Mouse (Mus musculus) cerebellum, adult 2 months (tissue): Measurements from ENCODE around the gene Ufd1. TPM values are rescaled to one million over a fixed set of nuclear protein-coding genes. Genes with fewer than 3 reads are reported as not detected.
A peak's percentile ranks its signal among the peaks of the same experiment; 100 is the strongest.

Experiments
- DNase-seq, 2 experiments: peaks; one replicate each; pipeline ENCODE4 v3.0.0; 2021
- H3K27ac ChIP-seq: fragments of 200-500 bp; 2 replicates; pipeline ENCODE4 v1.5.1; 2012; ENCODE audit warnings: low read length, control low read depth, inconsistent platforms; ENCODE audit not compliant: insufficient read depth
- H3K27me3 ChIP-seq: fragments of 200-500 bp; 2 replicates; pipeline ENCODE4 v1.6.1; 2012; ENCODE audit warnings: inconsistent platforms, mild to moderate bottlenecking, low read length, moderate library complexity; ENCODE audit not compliant: control insufficient read depth, insufficient read depth
- H3K4me1 ChIP-seq: fragments of 200-500 bp; 2 replicates; pipeline ENCODE4 v1.6.1; 2011; ENCODE audit warnings: low read length; ENCODE audit not compliant: control insufficient read depth, insufficient read depth
- H3K4me3 ChIP-seq: fragments of 200-500 bp; replicated peaks from 2 replicates; pipeline ENCODE3; 2011; ENCODE audit warnings: mild to moderate bottlenecking, low read depth, low read length, control low read depth; ENCODE audit not compliant: insufficient read depth
- CTCF ChIP-seq: fragments of 200-500 bp; IDR thresholded peaks from 2 replicates; pipeline ENCODE4 v1.5.1; 2011; ENCODE audit warnings: low read depth, mild to moderate bottlenecking, control low read depth, low read length, moderate library complexity, borderline replicate concordance; ENCODE audit not compliant: insufficient read depth
- POLR2A ChIP-seq: fragments of 200-500 bp; IDR thresholded peaks from 2 replicates; pipeline ENCODE4 v1.6.1; 2011; ENCODE audit warnings: low read length, control low read depth, borderline replicate concordance; ENCODE audit not compliant: insufficient read depth
- WGBS: fragments of 180-500 bp; shearing (Covaris S2); methylation state at CpG from one replicate; pipeline ENCODE4 v1.1.7; 2018; 5-methylcytosine and 5-hydroxymethylcytosine counted together
- polyA plus RNA-seq: library from polyadenylated mRNA; depleted of rRNA; stranded (reverse); fragments of >200 nt; gene quantifications from 2 replicates; pipeline ENCODE4 v1.2.3, GENCODE M21; 2012

Ufd1 gene
- polyA plus RNA-seq, 1 experiment, result 100 TPM

DNA sequence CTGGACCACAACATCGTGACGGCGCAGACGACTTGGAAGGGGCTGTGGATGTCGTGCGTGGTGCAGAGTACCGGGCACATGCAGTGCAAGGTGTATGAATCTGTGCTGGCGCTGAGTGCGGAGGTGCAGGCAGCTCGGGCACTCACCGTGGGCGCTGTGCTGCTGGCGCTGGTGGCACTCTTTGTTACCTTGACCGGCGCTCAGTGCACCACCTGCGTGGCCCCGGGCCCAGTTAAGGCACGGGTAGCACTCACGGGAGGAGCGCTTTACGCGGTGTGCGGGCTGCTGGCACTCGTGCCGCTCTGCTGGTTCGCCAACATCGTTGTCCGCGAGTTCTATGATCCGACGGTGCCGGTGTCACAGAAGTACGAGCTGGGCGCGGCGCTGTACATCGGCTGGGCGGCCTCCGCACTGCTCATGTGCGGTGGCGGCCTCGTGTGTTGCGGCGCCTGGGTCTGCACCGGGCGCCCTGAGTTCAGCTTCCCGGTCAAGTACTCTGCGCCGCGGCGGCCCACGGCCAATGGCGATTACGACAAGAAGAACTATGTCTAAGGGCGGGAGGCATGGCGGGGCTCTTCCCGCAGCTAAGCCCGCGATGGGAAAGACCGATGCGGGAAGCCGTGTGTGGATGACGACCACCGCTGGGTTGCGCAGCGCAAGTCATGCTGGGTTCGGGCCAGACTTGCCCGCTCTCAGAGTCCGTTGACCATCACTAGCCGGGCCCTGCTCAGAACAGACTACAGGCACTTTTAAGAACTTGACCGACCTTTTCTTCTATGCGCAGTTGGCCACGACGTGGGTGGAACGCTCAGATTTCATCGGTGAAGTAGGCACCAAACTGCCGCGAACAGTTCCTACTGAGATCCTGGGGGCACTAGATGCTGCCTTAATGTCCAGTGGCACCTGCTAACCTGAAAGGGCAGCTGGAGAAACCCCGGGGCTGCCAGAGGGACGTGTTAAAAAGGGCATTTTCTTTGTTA, 34.2 kb upstream of the Ufd1 start:
- DNase-seq, result no peak
- peak overlapping the region; percentile 14 for H3K4me3 ChIP-seq
- no peaks in the 10 kb centered on the region for H3K27me3 ChIP-seq
- no peak for TF ChIP-seq CTCF
- no peak for TF ChIP-seq POLR2A
- H3K4me1 ChIP-seq, result no peaks in the 10 kb centered on the region
- 2% methylated on average over 80 of the region's 80 CpGs for WGBS
- H3K27ac ChIP-seq, result no peak overlapping the region

- no peak overlapping the region for H3K4me3 ChIP-seq
- DNase-seq, result no peak
- H3K27me3 ChIP-seq, result no peaks in the 10 kb centered on the region
- WGBS, result 64% methylated on average over 2 of the region's 2 CpGs
- TF ChIP-seq POLR2A, result no peak
- no peak for TF ChIP-seq CTCF
- H3K27ac ChIP-seq, result no peak overlapping the region
- no peaks in the 10 kb centered on the region for H3K4me1 ChIP-seq
Observed at GRCm38 (mm10) chr16:18778461-18778860, 33.1 kb upstream of the Ufd1 start.

DNA sequence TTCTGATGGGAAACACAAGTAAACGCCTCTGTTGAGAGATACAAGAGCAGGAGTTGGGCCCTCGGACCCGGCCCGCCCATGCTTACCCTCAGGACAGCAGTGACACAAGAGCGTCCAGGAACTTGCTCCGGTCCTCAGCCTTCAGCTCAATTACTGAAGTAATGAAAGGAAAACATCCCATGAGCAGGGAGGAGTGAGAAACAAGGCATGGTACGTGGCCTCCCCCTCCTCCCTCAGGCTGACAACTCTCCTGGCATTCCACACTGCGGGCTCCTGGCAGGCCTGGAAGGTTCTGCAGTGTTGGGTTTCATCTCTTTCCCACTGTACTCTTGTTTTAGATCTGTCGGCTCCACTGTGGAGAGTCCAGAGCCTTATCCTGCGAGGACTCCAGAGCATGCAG, 29.8 kb upstream of the Ufd1 start:
- H3K27me3 ChIP-seq, result no peaks in the 10 kb centered on the region
- no peak for DNase-seq
- H3K27ac ChIP-seq, result no peak overlapping the region
- 93% methylated on average over 10 of the region's 10 CpGs for WGBS
- TF ChIP-seq CTCF, result no peak
- TF ChIP-seq POLR2A, result no peak
- H3K4me3 ChIP-seq, result no peak overlapping the region
- no peaks in the 10 kb centered on the region for H3K4me1 ChIP-seq

DNA sequence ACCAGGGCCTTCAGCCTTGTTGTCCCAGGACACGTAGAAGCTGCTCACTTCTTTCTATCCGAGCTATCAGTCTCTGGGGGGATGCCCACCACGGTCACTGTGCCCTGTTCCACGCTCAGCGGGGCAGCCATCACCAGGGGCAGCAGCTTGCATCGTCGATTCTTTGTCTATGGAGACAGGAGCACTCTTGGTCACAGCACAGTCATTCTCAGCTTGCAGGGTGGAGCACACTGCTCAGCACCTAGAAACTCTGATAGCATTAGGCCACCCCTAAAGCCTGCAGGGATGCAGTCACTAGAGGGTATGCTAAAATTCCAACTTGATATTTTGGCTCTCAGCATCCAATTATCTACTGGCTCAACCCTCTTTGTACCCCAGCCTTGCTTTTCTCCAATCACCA, 26.6 kb upstream of the Ufd1 start:
- no peak for DNase-seq
- Histone ChIP-seq H3K4me3 (no peak overlapping the region), H3K27me3 (no peaks in the 10 kb centered on the region), H3K27ac (no peak overlapping the region), H3K4me1 (no peaks in the 10 kb centered on the region)
- 84% methylated on average over 7 of the region's 7 CpGs for WGBS
- no peak for TF ChIP-seq POLR2A
- no peak for TF ChIP-seq CTCF

DNA sequence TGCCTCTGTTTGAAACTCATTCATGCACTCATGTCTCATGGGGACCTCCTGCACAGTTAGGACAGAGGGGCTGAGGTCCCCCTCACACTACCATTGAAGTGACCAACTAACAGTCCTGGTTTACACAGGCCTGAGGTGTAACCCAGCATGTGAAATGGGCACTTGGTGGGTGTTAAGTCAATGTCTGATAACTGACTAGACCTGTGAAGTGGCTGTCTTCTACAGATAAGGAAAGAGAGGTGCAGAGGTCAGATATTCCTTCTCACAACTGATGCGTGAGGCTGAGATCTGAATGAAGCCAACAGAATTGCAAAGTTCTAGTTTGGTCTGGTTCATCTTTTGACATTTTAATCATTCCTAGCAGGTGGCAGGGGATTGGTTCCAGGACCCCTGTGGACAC, 26.1 kb upstream of the Ufd1 start:
- Histone ChIP-seq H3K27me3 (no peaks in the 10 kb centered on the region), H3K4me1 (no peaks in the 10 kb centered on the region), H3K4me3 (no peak overlapping the region), H3K27ac (no peak overlapping the region)
- no peak for DNase-seq
- TF ChIP-seq CTCF, result no peak
- TF ChIP-seq POLR2A, result no peak
- 50% methylated on average over 1 of the region's 1 CpGs for WGBS

GRCm38 (mm10) chr16:18786652-18787051, 24.9 kb upstream of the Ufd1 start:
- no peak overlapping the region for H3K4me3 ChIP-seq
- no peak for TF ChIP-seq CTCF
- no peak for TF ChIP-seq POLR2A
- H3K27me3 ChIP-seq, result no peaks in the 10 kb centered on the region
- H3K4me1 ChIP-seq, result no peaks in the 10 kb centered on the region
- H3K27ac ChIP-seq, result no peak overlapping the region
- DNase-seq, result no peak
- WGBS, result 59% methylated on average over 10 of the region's 10 CpGs

DNA sequence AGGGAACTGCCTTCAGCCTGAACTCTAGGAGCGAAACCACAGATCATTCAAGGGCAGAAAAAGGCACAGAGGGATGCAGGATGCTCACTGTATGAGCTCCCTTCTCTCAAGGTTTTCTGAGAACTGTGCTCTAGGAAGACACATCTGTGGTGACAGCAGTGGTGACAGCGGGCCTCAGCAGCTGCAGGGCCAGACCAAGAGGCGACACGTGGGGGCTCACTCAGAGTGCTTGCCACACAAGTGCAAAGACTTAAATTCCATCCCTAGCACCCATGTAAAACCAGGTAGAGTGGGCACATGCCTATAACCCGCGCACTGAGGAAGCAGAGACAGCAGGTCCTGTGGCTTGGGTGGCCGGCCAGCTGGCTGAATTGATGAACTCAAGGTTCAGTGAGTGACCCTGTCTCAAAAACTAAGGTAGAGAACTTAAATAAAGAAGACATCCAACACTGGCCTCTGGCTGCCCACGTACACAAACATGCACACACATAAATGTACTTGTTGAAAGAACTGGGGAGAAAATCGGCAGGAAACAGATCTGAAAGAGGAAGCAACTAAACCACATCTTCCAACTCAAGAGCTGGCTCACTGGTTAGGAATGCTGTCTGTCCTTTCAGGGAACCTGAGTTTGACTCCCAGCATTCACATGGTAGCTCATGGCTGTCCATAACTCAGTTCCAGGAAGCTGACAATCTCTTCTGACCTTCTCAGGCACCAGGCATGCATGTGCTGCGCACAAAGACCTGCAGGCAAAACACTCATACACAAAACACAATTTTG, 22.8 kb upstream of the Ufd1 start:
- 93% methylated on average over 10 of the region's 10 CpGs for WGBS
- no peak overlapping the region for H3K4me3 ChIP-seq
- no peak overlapping the region for H3K27ac ChIP-seq
- H3K4me1 ChIP-seq, result no peaks in the 10 kb centered on the region
- no peak for DNase-seq
- H3K27me3 ChIP-seq, result no peaks in the 10 kb centered on the region
- no peak for TF ChIP-seq POLR2A
- TF ChIP-seq CTCF, result no peak

DNA sequence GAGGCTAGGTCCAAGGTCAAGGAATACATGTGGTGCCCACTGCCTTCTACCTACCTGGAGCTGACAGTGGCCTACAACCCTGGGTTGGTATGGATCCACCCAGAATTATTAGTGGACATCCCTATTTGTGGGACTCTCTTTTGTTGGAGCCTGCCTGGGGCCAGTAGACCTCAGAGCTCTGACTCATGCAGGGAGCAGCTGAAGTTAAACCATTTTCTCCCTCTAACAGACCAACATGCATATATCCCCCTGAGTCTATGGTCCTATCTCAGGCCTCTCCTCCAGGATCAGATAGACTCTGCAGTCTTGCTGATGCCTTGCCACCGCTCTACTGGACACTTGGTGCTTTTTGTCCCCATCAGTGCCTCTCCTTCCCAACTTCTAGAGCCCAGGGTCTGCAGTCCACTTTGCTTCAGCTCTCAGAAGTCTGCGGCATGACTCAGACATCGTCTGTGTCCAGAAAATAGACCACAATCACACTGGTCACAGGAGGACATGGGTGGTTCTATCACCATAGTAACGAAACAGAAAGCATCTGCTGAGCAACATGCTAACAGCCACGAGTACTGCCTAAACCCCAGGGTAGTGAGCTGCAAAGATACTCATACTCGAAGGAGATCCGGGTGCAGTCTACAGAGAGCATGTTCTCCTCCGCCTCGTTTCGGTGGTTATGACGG, 16.2 kb upstream of the Ufd1 start:
- TF ChIP-seq CTCF (no peak), POLR2A (no peak)
- no peak for DNase-seq
- H3K4me3 ChIP-seq, result no peak overlapping the region
- 65% methylated on average over 11 of the region's 11 CpGs for WGBS
- H3K27me3 ChIP-seq, result no peaks in the 10 kb centered on the region
- no peak overlapping the region for H3K27ac ChIP-seq
- H3K4me1 ChIP-seq, result no peaks in the 10 kb centered on the region
